Mouse (Mus musculus): ENCODE results near the gene Pgrmc1. TPM values are rescaled to one million over a fixed set of nuclear protein-coding genes. Genes with fewer than 3 reads are reported as not detected.
A peak's percentile ranks its signal among the peaks of the same experiment; 100 is the strongest.
"Not testable (repeated sequence)": the region's sequence is repeated elsewhere in the genome, so short reads cannot be mapped to it uniquely, and the experiment has no call there.

The Pgrmc1 gene
- total RNA-seq (2021) = 10 to 100 TPM; 27.4 to 28.4 TPM
- long read RNA-seq, experiment 1, transcript Pgrmc1-201 (3 exons, 1,857 nt) = major isoform, 61 of 61 reads
- long read RNA-seq, experiment 1, partial matches to known transcripts = 0 of 61 reads
- long read RNA-seq, experiment 1, other reads (novel, unspliced or antisense) = 0 of 61 reads
- long read RNA-seq, experiment 2, transcript Pgrmc1-201 (3 exons, 1,857 nt) = major isoform, 44 of 46 reads
- long read RNA-seq, experiment 2, partial matches to known transcripts = 2 of 46 reads
- long read RNA-seq, experiment 2, other reads (novel, unspliced or antisense) = 0 of 46 reads

GRCm38 (mm10) chrX:36597707-36598389 is at the start of gene Pgrmc1:
Gene Pgrmc1, plus strand, starts transcription at chrX:36598206.
- peak; percentile 74 for DNase-seq

- DNase-seq = no peak
These were observed 49.2 kb upstream of the Pgrmc1 start for GRCm38 (mm10) chrX:36548798-36549197.

- DNase-seq = peak; percentile 40
These were observed 47.1 kb upstream of the Pgrmc1 start for GRCm38 (mm10) chrX:36550906-36551305.

- no peak for DNase-seq
These were observed 46.7 kb upstream of the Pgrmc1 start for GRCm38 (mm10) chrX:36551351-36551750.

- DNase-seq = peak; percentile 36
These were observed 45.9 kb upstream of the Pgrmc1 start for GRCm38 (mm10) chrX:36552055-36552587.

- no peak for DNase-seq
These were observed 45.3 kb upstream of the Pgrmc1 start for GRCm38 (mm10) chrX:36552715-36553114.

GRCm38 (mm10) chrX:36555196-36555595 is 42.8 kb upstream of the Pgrmc1 start:
- DNase-seq = not testable (repeated sequence)

- no peak for DNase-seq
These were observed 37.8 kb upstream of the Pgrmc1 start for GRCm38 (mm10) chrX:36560170-36560569.

GRCm38 (mm10) chrX:36561650-36562049 is 36.4 kb upstream of the Pgrmc1 start:
- DNase-seq = peak; percentile 69

GRCm38 (mm10) chrX:36562079-36562478 is 35.9 kb upstream of the Pgrmc1 start:
- DNase-seq = no peak

- DNase-seq = no peak
These were observed 11.2 kb upstream of the Pgrmc1 start for GRCm38 (mm10) chrX:36586629-36587303.

- no peak for DNase-seq
These were observed 10.4 kb upstream of the Pgrmc1 start for GRCm38 (mm10) chrX:36587304-36588209.

GRCm38 (mm10) chrX:36590266-36590665 is 7.7 kb upstream of the Pgrmc1 start:
- no peak for DNase-seq

GRCm38 (mm10) chrX:36591120-36591519 is 6.9 kb upstream of the Pgrmc1 start:
- DNase-seq = no peak

GRCm38 (mm10) chrX:36591539-36591938 is 6.5 kb upstream of the Pgrmc1 start:
- no peak for DNase-seq

GRCm38 (mm10) chrX:36595247-36595646 is 2.8 kb upstream of the Pgrmc1 start:
- DNase-seq = no peak

- DNase-seq = not testable (repeated sequence)
These were observed 1.4 kb upstream of the Pgrmc1 start for GRCm38 (mm10) chrX:36596483-36597120.

GRCm38 (mm10) chrX:36598390-36598810 is 394 bp downstream of the Pgrmc1 start:
- DNase-seq = no peak

GRCm38 (mm10) chrX:36598861-36599344 is 897 bp downstream of the Pgrmc1 start:
- peak; percentile 4 for DNase-seq

GRCm38 (mm10) chrX:36599656-36600055 is 1.6 kb downstream of the Pgrmc1 start:
- no peak for DNase-seq

- DNase-seq = no peak
These were observed 2.1 kb downstream of the Pgrmc1 start for GRCm38 (mm10) chrX:36600066-36600465.

Data from gastrocnemius, postnatal 10 days (tissue).